Mouse (Mus musculus): ENCODE results near the gene Naa10.

DNA sequence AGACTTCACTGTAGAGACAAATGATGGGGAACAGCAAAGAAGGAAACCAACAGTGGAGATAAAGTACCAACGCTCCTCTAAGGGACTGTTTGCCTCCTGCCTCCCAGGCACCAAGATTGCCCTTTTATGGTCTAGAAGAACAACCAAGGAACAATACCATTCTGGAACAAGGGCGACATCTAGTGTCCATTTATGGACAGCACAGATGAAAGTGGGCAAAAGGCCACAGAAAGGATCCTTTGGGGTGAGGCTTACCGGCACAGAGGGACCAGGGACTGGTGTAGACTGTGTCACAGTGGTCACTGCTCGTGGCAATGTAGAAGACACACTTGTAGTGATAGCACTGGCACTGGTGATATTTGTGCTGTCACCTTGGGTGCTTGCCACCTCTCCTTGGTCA is 26.9 kb upstream of the Naa10 start:
- TF ChIP-seq CTCF (IDR thresholded peaks at IDR 0.05; ENCODE audit: control insufficient read depth, insufficient read depth, low read length) (peak; percentile 33), POLR2A (IDR thresholded peaks at IDR 0.05; ENCODE audit: borderline replicate concordance, control insufficient read depth, low read depth, low read length) (no peak)

Measured in bone marrow, adult 2 months (tissue).